Mouse (Mus musculus): ENCODE measurements around the gene Pdhb.
"Not testable (repeated sequence)": the region's sequence is repeated elsewhere in the genome, so short reads cannot be mapped to it uniquely, and the experiment has no call there.

Pdhb gene

DNA sequence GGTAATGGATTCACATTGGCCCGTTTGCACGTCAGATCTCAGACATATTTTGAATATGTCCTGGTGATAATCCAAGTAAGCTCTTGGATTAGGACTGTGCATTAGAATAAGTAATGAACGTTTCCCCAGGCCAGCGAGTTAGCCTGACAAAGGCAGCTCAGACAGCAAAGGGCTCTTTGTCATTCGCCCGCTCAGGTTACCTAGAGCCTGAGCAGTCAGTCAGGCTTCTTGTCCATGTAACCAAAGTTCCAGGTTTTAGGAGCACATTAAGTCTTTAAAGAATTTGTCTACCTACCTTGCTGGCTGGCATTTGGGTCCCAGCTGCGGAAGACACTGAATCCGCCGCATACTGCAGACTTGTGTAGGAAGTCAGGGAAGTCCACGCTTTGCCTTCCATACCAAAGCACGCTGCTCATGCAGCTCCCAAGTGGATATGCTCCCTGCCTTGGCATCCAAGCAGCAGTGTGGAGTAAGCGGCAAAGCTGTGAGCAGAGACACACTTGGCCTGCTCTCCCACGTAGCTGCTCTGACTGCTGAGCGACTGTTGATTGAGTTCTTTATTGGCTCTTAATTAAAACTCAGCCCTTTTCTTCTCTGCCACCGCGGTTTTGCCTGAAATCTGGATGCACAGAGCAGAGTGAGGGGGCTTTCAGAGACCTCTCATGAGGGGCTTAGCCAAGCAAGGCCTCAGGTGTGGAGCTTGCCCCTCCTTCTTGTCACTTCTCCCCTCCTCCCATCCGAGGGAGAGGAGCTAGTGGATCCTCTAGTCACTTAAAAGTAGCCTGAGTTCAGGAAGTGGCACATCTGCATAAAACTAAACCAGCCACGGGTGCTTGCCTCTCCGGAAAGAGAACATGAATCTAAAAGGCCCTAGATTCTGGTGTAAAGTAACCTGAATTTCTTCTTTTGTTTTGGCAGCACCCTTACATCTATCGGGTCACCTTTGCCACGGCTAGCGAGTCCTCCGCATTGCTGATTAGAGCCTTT, 32.8 kb downstream of the Pdhb start:
- DNase-seq (ENCODE audit: extremely low read depth, low read depth), result no peak

- DNase-seq (ENCODE audit: extremely low read depth, low read depth), result no peak
Observed at GRCm38 (mm10) chr14:8135130-8135529, 37.7 kb downstream of the Pdhb start.

- DNase-seq (ENCODE audit: extremely low read depth, low read depth), result no peak
Observed at GRCm38 (mm10) chr14:8134234-8134633, 38.6 kb downstream of the Pdhb start.

DNA sequence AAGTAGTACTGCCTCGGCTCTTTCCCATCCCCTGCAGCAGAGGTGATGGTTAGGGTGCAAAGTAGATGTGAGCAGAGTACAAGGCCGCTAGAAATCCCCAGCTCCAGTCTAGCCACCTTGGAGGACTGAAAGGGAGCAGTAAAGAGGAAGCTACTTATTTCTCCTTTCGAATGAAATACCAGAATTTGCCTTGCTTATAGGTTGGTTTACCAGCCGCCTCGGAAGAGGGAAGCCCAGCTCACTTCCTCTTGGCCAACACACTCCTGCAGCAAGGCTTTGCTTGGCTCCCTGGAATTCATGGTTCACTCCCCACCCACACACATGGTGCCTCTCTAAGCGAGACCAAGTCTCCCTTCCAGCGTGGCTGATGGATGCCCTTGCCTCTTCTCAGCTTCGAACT, 40.0 kb downstream of the Pdhb start:
- DNase-seq (ENCODE audit: extremely low read depth, low read depth), result no peak

- no peak for DNase-seq (ENCODE audit: extremely low read depth, low read depth)
Observed at GRCm38 (mm10) chr14:8127971-8128370, 44.9 kb downstream of the Pdhb start.

DNA sequence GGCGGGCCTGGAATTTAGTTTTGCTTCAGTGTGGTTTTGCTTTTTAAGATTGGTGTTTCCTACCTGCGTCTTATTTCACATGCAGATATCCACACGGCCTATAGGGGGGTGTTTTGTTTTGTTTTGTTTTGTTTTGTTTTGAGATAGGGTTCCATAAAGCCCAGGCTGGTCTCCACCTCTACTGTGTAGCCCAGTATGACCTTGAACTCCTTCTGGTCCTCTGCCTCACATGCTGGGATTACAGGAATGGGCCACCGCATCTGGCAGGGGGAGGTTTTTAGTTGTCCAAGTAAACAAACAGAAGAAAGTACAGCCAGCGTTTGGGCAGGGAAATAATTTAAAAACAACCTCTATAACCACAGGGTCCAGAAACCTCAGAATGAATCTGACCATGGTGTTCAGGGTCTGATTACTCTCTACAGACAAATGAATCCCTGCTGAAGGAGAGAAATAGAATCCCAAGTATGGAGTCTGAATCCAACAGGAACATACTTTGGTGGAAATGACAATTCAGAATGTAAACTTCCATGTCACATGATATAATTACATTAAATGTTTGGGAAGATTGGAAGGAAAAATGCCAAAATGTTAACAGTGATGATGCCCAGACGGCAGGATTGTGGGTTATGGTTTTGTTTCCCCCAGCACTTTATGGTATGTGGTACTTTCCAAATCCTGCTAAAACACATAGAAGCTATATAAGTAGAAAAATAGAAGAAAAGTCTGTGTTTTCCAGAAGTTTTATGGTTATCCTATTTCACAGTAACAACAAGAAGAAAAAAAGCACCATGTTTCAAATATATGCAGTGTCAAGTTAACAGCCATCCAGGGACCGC, 48.6 kb downstream of the Pdhb start:
- no peak for DNase-seq (ENCODE audit: extremely low read depth, low read depth)

- DNase-seq (ENCODE audit: extremely low read depth, low read depth), result not testable (repeated sequence)
Observed at GRCm38 (mm10) chr14:8123611-8124010, 49.2 kb downstream of the Pdhb start.

DNA sequence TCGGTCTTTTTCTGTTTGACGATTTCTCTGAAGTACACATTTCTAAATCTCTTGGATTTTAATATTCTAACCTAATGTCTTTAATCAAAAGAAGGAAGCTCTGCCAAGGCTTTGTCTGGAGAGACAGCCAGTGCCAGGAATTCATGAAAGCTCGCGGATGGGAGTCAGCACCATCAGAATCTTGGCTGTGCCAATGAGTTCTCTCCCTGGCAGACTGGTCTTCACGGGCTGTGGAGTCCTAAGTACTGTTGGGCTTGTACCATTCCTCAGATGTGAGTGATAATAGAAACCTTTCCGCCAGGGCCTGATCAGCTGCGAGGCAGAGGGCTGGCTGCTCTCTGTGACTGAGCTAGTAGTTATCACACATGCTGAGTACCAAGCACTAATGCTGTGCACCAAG, 49.7 kb downstream of the Pdhb start:
- DNase-seq (ENCODE audit: extremely low read depth, low read depth), result no peak

DNA sequence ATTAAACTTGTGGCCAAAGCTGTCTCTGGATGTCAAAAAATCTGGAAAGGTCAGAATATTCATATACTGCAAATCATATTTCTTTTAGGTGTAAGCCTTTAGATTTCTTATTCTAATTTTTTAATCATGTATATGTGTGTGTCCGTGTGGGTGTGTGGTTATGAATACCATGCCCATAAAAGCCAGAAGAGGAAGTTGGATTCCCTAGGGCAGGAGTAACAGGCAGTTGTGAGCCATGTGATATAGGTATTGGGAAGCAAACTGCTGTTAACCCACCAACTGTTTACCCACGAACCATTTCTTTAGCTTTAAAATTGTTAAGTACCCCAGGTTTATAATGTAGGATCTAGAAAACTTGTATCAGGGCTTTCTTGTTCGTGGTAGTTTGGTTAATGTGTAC, 52.9 kb downstream of the Pdhb start:
- DNase-seq (ENCODE audit: extremely low read depth, low read depth), result no peak

- no peak for DNase-seq (ENCODE audit: extremely low read depth, low read depth)
Observed at GRCm38 (mm10) chr14:8119454-8119853, 53.4 kb downstream of the Pdhb start.

GRCm38 (mm10) chr14:8117371-8117770, 55.5 kb downstream of the Pdhb start:
- no peak for DNase-seq (ENCODE audit: extremely low read depth, low read depth)

All from MEL-GATA-1-ER (cell line).